Mouse (Mus musculus) heart, adult 2 months (tissue): ENCODE results near the gene Krtcap2.

Source experiments
- CTCF ChIP-seq: fragments of 200-600 bp; IDR thresholded peaks from 2 replicates; pipeline ENCODE4 v1.8.1; 2022; ENCODE audit warnings: antibody characterized with exemption, mild to moderate bottlenecking, moderate library complexity
- POLR2A ChIP-seq: fragments of 200-500 bp; IDR thresholded peaks from 2 replicates; pipeline ENCODE4 v1.6.1; 2011; ENCODE audit warnings: mild to moderate bottlenecking, low read depth, low read length, control low read depth; ENCODE audit not compliant: insufficient read depth

- no peak; the same call in 1 of the 2 replicates for TF ChIP-seq CTCF
- no peak for TF ChIP-seq POLR2A
Observed at GRCm38 (mm10) chr3:89282291-89282643, 36.5 kb downstream of the Krtcap2 start.
